Mouse (Mus musculus) liver, embryonic 16.5 days (tissue): Measurements from ENCODE around the gene Jup. TPM values are rescaled to one million over a fixed set of nuclear protein-coding genes. Genes with fewer than 3 reads are reported as not detected.
"Not testable (repeated sequence)": the region's sequence is repeated elsewhere in the genome, so short reads cannot be mapped to it uniquely, and the experiment has no call there.

Experiments used
- ATAC-seq: fragments of 200-750 bp; cut with Nextera tagmentation; 2 replicates; pipeline ENCODE4 v1.8.0; 2017; ENCODE audit warnings: low read depth, mild to moderate bottlenecking, moderate number of reproducible peaks, moderate library complexity
- H3K27ac ChIP-seq: fragments of 300-500 bp; sonication (generic); 2 replicates; pipeline ENCODE4 v1.5.1; 2014; ENCODE audit warnings: mild to moderate bottlenecking, low read length
- H3K27me3 ChIP-seq: fragments of 300-500 bp; sonication (generic); 2 replicates; pipeline ENCODE4 v1.6.1; 2014; ENCODE audit warnings: low read depth, low read length, mixed read lengths; ENCODE audit not compliant: control insufficient read depth, insufficient read depth
- H3K36me3 ChIP-seq: fragments of 300-500 bp; sonication (generic); 2 replicates; pipeline ENCODE4 v1.6.1; 2014; ENCODE audit warnings: mild to moderate bottlenecking; ENCODE audit not compliant: control insufficient read depth, insufficient read depth
- H3K4me1 ChIP-seq: fragments of 300-500 bp; sonication (generic); 2 replicates; pipeline ENCODE4 v1.6.1; 2014; ENCODE audit warnings: low read depth, low read length, mixed read lengths; ENCODE audit not compliant: control insufficient read depth
- H3K4me2 ChIP-seq: fragments of 300-500 bp; sonication (generic); 2 replicates; pipeline ENCODE4 v1.6.1; 2014; ENCODE audit warnings: low read depth, low read length, mixed read lengths
- H3K4me3 ChIP-seq: fragments of 300-500 bp; sonication (generic); 2 replicates; pipeline ENCODE4 v1.5.1; 2014; ENCODE audit warnings: low read depth, mild to moderate bottlenecking, low read length
- H3K9ac ChIP-seq: fragments of 300-500 bp; sonication (generic); 2 replicates; pipeline ENCODE4 v1.6.1; 2014; ENCODE audit warnings: low read depth, low read length
- H3K9me3 ChIP-seq: fragments of 300-500 bp; sonication (generic); replicated peaks from 2 replicates; pipeline ENCODE4 v1.6.1; 2016; ENCODE audit warnings: low read length; ENCODE audit not compliant: control insufficient read depth
- WGBS: fragments of 180-500 bp; shearing (Covaris S2); extraction: QIAGEN DNeasy Blood & Tissue Kit; methylation state at CpG from one replicate; pipeline ENCODE4 v1.1.7; 2014; ENCODE audit not compliant: insufficient replicate concordance; 5-methylcytosine and 5-hydroxymethylcytosine counted together
- polyA plus RNA-seq: library from polyadenylated mRNA; unstranded; fragments of >200 nt; fragmentation: Nextera tagmentation; extraction: Ambion mirVana; gene quantifications from 2 replicates; pipeline ENCODE4 v1.2.1, GENCODE M21; 2015

The Jup gene
- polyA plus RNA-seq, 1 experiment from 2014 or later, result 17.7 TPM

DNA sequence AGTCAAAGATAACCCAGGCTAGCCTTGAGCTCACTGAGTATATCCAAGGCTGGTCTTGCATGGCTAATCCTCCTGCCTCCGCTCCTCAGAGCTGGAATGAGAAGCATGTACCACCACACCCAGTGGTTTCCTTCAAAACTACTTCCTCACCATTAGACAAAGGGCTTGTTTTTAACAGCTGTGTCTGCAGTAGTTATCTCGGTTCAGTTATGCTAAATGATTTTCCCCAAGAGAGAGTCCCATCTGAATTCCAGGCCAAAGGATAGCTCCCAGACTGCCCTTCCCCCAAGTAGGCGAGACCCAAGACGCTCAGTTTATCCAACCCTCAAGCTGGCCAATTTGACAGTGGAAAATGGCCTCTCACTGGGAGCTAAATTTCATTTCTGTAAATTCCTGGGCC lies 21.6 kb downstream of the Jup start:
- WGBS, result 52% methylated on average over 4 of the region's 4 CpGs
- Histone ChIP-seq H3K4me3 (no peak overlapping the region), H3K27me3 (no peaks in the 10 kb centered on the region), H3K36me3 (peaks cover 7% of the 10 kb centered on the region), H3K4me2 (no peak overlapping the region), H3K4me1 (no peaks in the 10 kb centered on the region), H3K9me3 (no peaks in the 10 kb centered on the region), H3K9ac (no peak overlapping the region), H3K27ac (no peak overlapping the region)
- ATAC-seq, result no peak

DNA sequence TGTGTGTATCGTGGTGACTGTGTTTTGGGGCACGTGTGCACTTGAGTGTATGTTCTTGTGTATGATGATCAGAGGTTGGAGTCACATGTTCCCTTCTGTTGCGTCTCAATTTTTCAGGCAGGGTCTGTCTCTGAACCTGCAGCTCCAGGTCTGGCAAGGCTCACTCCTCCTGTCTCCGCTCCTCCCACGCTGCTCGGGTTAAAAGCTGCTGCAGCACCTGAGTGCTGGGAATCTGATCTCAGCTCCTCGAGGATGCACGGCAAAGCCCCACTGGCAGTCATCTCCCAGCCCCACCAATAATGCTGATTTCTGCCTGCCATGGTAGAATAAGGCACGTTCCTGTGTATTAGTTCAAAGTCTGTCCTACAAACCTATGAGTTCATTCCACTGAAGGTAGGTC lies 22.4 kb downstream of the Jup start:
- Histone ChIP-seq H3K4me2 (no peak overlapping the region), H3K4me3 (no peak overlapping the region), H3K27me3 (no peaks in the 10 kb centered on the region), H3K9me3 (no peaks in the 10 kb centered on the region), H3K27ac (no peak overlapping the region), H3K9ac (no peak overlapping the region), H3K36me3 (peaks cover 7% of the 10 kb centered on the region), H3K4me1 (no peaks in the 10 kb centered on the region)
- 70% methylated on average over 9 of the region's 9 CpGs for WGBS
- no peak for ATAC-seq

DNA sequence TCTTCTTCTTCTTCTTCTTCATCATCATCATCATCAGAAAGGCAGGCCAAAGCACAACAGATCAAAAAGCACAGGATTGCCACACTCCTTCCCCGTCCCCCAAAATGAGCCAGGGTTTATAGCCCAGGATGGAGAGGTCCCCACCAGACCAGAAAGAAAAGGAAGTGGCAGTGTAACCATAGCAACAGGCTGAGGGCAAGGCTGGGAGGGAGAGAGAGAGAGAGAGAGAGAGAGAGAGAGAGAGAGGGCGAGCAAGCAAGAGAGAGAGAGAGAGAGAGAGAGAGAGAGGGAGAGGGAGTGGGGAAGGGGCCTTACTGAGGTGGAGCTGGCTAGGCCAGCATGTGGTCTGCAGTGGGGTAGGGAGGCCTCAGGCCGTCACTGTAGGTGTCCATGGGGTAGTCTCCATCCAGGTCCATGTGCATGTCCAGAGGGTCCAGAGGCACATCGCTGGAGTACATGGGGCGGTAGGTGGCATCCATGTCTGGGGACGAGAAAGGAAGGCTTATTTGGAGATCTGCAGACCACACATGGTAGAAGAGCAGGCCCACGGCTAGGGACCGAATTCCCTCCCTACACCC lies 25.5 kb downstream of the Jup start:
- Histone ChIP-seq H3K4me3 (no peak overlapping the region), H3K4me1 (no peaks in the 10 kb centered on the region), H3K36me3 (peaks cover 4% of the 10 kb centered on the region), H3K4me2 (no peak overlapping the region), H3K9ac (no peak overlapping the region), H3K9me3 (no peaks in the 10 kb centered on the region), H3K27me3 (no peaks in the 10 kb centered on the region), H3K27ac (no peak overlapping the region)
- no peak for ATAC-seq
- 67% methylated on average over 7 of the region's 8 CpGs for WGBS

DNA sequence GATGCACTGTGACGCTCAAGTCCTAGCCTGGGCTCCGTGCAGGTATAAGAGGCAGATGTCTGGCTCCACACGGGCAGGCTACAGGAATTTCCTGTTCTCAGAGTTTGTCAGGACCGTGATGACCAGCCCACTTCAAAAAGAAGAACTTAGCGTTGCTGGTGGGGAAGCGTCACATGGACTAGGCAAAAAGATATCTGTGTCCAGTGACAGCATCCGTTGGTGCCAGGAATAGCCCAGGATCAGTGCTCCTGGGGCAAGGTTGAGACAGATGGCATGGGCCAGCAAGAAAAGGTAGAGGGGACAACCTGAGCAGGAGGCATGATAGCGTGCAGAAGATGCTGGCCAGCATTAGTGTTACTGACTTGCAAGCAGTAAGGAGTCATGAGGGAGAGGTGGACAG lies 27.7 kb downstream of the Jup start:
- no peak for ATAC-seq

DNA sequence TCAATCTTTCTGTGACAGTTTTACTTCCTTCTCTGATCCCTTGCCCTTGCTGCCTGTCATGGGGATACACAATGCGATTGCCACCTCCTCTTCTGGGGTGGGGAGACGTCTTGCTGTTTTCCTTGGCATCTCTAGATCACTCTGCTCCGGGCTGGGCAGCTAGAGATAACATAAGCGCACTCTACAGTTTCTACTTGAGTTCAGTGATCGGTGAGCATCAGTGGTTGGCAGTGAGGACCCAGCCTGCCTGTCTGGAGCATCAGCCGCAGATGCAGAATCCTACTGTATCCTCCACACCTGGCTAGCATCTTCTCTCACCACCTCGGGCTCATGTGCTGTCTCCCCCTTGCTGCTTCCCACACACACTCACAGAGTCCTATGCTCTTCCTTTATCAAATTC lies 28.4 kb downstream of the Jup start:
- H3K4me1 ChIP-seq, result no peaks in the 10 kb centered on the region
- no peak overlapping the region for H3K9ac ChIP-seq
- H3K4me3 ChIP-seq, result no peak overlapping the region
- WGBS, result 51% methylated on average over 7 of the region's 7 CpGs
- no peak overlapping the region for H3K4me2 ChIP-seq
- H3K27me3 ChIP-seq, result no peaks in the 10 kb centered on the region
- H3K36me3 ChIP-seq, result peaks cover 4% of the 10 kb centered on the region
- H3K9me3 ChIP-seq, result no peaks in the 10 kb centered on the region
- no peak for ATAC-seq
- no peak overlapping the region for H3K27ac ChIP-seq

More for the DNA sequence above, 27.7 kb downstream of the Jup start:
- WGBS, result 29% methylated on average over 8 of the region's 8 CpGs
- H3K4me3 ChIP-seq, result no peak overlapping the region
- peaks cover 4% of the 10 kb centered on the region for H3K36me3 ChIP-seq
- no peak overlapping the region for H3K27ac ChIP-seq
- H3K27me3 ChIP-seq, result no peaks in the 10 kb centered on the region
- H3K9me3 ChIP-seq, result no peaks in the 10 kb centered on the region
- H3K9ac ChIP-seq, result no peak overlapping the region
- H3K4me1 ChIP-seq, result no peaks in the 10 kb centered on the region
- no peak overlapping the region for H3K4me2 ChIP-seq

DNA sequence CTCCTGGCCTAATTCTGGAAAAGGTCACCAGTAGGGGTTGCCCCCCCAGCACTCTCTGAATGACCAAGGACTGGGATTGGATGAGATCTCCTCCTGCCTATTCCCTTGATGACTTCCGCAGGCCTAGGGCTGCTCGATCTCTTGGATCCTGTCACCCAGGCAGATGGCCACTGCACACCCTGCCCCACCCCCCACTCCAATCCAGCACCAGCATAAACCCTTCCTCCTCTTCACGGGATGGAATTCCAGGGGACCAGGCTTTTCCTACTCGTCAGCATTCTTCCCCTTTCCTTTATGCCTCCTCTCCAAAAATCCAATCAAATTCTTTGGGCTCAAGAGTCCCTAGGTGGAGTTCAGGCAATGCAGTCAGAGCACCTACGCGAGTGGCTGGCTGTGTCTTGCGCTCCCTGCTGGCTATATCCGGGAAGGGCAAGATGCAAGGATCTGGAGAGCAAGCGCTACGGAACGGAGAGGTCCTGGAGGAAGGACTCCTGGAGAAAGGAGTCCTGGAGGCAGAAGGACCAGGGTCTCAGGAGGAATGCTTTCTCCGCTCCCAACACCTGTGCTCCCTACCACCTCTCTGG lies 34.5 kb downstream of the Jup start:
- H3K4me1 ChIP-seq, result no peaks in the 10 kb centered on the region
- H3K9me3 ChIP-seq, result no peaks in the 10 kb centered on the region
- no peaks in the 10 kb centered on the region for H3K36me3 ChIP-seq
- ATAC-seq, result no peak
- no peak overlapping the region for H3K4me2 ChIP-seq
- no peak overlapping the region for H3K9ac ChIP-seq
- H3K27ac ChIP-seq, result no peak overlapping the region
- H3K4me3 ChIP-seq, result no peak overlapping the region
- H3K27me3 ChIP-seq, result peaks cover 30% of the 10 kb centered on the region
- 15% methylated on average over 12 of the region's 12 CpGs for WGBS

DNA sequence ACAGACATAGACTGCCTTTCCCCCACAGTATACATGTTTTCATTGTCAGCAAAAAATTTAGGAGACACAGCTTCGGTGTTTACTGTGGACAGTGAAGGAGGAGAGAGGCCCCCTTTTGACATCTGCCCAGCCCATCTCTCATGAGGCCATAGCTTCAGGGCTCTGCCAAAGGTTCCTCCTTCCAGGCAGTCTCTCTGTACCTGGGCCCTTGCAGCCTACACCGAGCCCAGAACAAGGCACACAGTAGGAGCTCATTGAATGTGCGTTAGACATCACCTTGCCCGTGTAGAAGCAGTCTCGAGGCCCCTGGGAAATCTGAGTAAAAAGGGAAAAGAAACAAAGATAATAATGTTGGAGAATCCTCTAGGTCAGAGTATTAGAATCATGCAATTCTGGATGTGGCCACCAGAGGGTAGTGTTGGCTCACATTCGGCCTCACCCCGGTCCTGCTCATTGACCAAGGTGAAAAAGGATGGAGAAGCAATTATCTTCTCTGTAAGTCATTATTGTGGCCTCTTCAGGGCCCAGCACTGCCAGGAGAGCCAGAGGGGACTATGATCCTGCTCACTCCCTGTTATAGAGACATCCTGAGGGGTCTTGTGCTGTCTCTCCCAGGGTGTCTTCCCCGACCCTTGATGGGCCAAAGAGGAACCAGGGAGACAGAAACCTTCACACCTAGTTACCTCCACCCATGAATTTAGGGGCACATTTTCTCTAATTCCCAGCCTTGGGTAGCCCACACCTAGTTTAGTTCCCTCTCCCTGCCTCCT lies 35.2 kb downstream of the Jup start:
- no peak overlapping the region for H3K4me3 ChIP-seq
- no peaks in the 10 kb centered on the region for H3K4me1 ChIP-seq
- 7% methylated on average over 8 of the region's 8 CpGs for WGBS
- peaks cover 34% of the 10 kb centered on the region for H3K27me3 ChIP-seq
- H3K9me3 ChIP-seq, result no peaks in the 10 kb centered on the region
- H3K9ac ChIP-seq, result no peak overlapping the region
- ATAC-seq, result no peak
- H3K27ac ChIP-seq, result no peak overlapping the region
- H3K4me2 ChIP-seq, result no peak overlapping the region
- no peaks in the 10 kb centered on the region for H3K36me3 ChIP-seq

DNA sequence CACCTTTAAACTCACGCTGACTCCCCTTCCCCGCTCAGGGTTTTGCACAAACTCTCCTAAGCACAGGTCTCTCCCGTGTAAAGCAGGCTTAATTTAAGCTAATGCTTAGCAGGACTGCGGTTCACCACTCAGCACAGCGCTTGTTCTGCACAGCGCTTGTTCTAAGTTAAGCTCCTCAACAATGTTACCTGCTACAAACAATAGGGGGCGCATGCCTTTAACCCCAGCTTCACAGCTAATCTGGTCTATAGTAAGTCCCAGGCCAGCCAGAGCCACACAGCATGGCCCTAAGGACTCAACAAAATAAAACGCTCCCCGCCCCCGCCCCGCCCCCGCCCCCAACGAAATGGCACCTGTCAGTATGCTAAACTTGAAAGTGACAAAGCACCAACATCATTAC lies 36.5 kb downstream of the Jup start:
- not testable (repeated sequence) for ATAC-seq, H3K36me3 ChIP-seq, H3K4me1 ChIP-seq, H3K27ac ChIP-seq, H3K9ac ChIP-seq, H3K4me3 ChIP-seq, H3K4me2 ChIP-seq, H3K9me3 ChIP-seq
- no CpG with 5 or more reads among the region's 13 CpGs for WGBS
- H3K27me3 ChIP-seq, result peaks cover 48% of the 10 kb centered on the region

DNA sequence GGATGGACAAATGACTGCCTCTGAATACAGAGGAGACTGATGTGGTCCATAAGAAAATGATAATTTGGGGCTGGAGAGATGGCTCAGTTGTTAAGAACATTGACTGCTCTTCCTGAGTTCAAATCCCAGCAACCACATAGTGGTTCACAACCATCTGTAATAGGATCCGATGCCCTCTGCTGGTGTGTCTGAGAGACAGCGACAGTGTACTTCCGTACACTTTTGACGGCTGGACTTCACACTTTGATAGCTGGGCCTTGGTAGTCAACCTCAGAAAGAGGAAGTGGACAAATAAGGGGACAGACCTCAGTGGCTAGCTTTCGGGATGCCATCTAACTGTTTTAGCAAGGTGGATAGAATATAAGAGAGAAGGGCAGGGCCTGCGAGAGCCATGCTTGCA lies 37.4 kb downstream of the Jup start:
- ATAC-seq, result no peak
- H3K27ac ChIP-seq, result no peak overlapping the region
- H3K9me3 ChIP-seq, result no peaks in the 10 kb centered on the region
- H3K9ac ChIP-seq, result no peak overlapping the region
- H3K36me3 ChIP-seq, result no peaks in the 10 kb centered on the region
- H3K4me3 ChIP-seq, result no peak overlapping the region
- H3K4me2 ChIP-seq, result no peak overlapping the region
- 34% methylated on average over 6 of the region's 6 CpGs for WGBS
- H3K27me3 ChIP-seq, result peaks cover 57% of the 10 kb centered on the region
- H3K4me1 ChIP-seq, result no peaks in the 10 kb centered on the region; the same call in none of the 2 replicates
